Mouse (Mus musculus) heart, postnatal 25 days (tissue): ENCODE results near the gene Phf21b. TPM values are rescaled to one million over a fixed set of nuclear protein-coding genes. Genes with fewer than 3 reads are reported as not detected.
A peak's percentile ranks its signal among the peaks of the same experiment; 100 is the strongest.
"Not testable (repeated sequence)": the region's sequence is repeated elsewhere in the genome, so short reads cannot be mapped to it uniquely, and the experiment has no call there.

Experiments used
- DNase-seq: peaks from one replicate; pipeline ENCODE4 v3.0.0; 2022; ENCODE audit warnings: low spot score
- intact Hi-C: fragments of 180-260 bp; cut with DNase I; formaldehyde crosslinking; loops from one replicate; pipeline ENCODE4 v1.15.1; 2025
- total RNA-seq, 2 experiments: library from RNA; stranded (reverse); gene quantifications; 2 replicates each; pipeline ENCODE4 v1.2.3; 2021

The Phf21b gene
- total RNA-seq, 2 experiments from 2014 or later: 1.7 to 2.4 TPM

GRCm38 (mm10) chr15:84793649-84794048, 62.2 kb downstream of the Phf21b start:
- intact Hi-C loops: no loop called here
- DNase-seq: no peak

- no peak for DNase-seq
- intact Hi-C loops: no loop called here
These were observed 68.7 kb downstream of the Phf21b start for GRCm38 (mm10) chr15:84787161-84787560.

- DNase-seq: no peak
- intact Hi-C loops: no loop called here
These were observed 71.0 kb downstream of the Phf21b start for GRCm38 (mm10) chr15:84784812-84785211.

GRCm38 (mm10) chr15:84778587-84778986, 77.3 kb downstream of the Phf21b start:
- intact Hi-C loops: no loop called here
- no peak for DNase-seq

- intact Hi-C loops: no loop called here
- DNase-seq: no peak
These were observed 80.3 kb downstream of the Phf21b start for GRCm38 (mm10) chr15:84775421-84776174.

GRCm38 (mm10) chr15:84772191-84773111, 83.4 kb downstream of the Phf21b start:
- no peak for DNase-seq
- intact Hi-C loops: no loop called here

- intact Hi-C loops: no loop called here
- DNase-seq: peak; percentile 25
These were observed 86.1 kb downstream of the Phf21b start for GRCm38 (mm10) chr15:84769641-84770341.

- intact Hi-C loops, DNase-seq: not testable (repeated sequence)
These were observed 87.3 kb downstream of the Phf21b start for GRCm38 (mm10) chr15:84768531-84768930.

GRCm38 (mm10) chr15:84766621-84767020, 89.2 kb downstream of the Phf21b start:
- intact Hi-C loops: no loop called here
- no peak for DNase-seq

- no peak for DNase-seq
- intact Hi-C loops: no loop called here
These were observed 92.4 kb downstream of the Phf21b start for GRCm38 (mm10) chr15:84763423-84763812.

GRCm38 (mm10) chr15:84762712-84763422, 93.0 kb downstream of the Phf21b start:
- intact Hi-C loops: no loop called here
- DNase-seq: no peak

GRCm38 (mm10) chr15:84758493-84758892, 97.4 kb downstream of the Phf21b start:
- intact Hi-C loops: loop anchor here (5.0 kb wide), 4 partner anchors 81 to 239 kb away; no protein-coding TSS in a partner anchor
- DNase-seq: no peak

- DNase-seq: no peak
- intact Hi-C loops: loop anchor here (5.0 kb wide), 4 partner anchors 79 to 241 kb away; no protein-coding TSS in a partner anchor
These were observed 99.4 kb downstream of the Phf21b start for GRCm38 (mm10) chr15:84756426-84756825.

GRCm38 (mm10) chr15:84754987-84755386, 100.9 kb downstream of the Phf21b start:
- intact Hi-C loops: loop anchor here (5.0 kb wide), 4 partner anchors 78 to 242 kb away; no protein-coding TSS in a partner anchor

GRCm38 (mm10) chr15:84745831-84746230, 110.0 kb downstream of the Phf21b start:
- intact Hi-C loops: no loop called here
- DNase-seq: no peak

More at GRCm38 (mm10) chr15:84754987-84755386, 100.9 kb downstream of the Phf21b start:
- peak; percentile 47 for DNase-seq

GRCm38 (mm10) chr15:84744308-84744707, 111.5 kb downstream of the Phf21b start:
- intact Hi-C loops: no loop called here
- no peak for DNase-seq

- DNase-seq: no peak
- intact Hi-C loops: no loop called here
These were observed 112.5 kb downstream of the Phf21b start for GRCm38 (mm10) chr15:84743347-84743746.

GRCm38 (mm10) chr15:84741573-84741972, 114.3 kb downstream of the Phf21b start:
- DNase-seq: no peak
- intact Hi-C loops: no loop called here

GRCm38 (mm10) chr15:84738246-84738645, 117.6 kb downstream of the Phf21b start:
- intact Hi-C loops: no loop called here
- DNase-seq: no peak

GRCm38 (mm10) chr15:84736994-84737346, 118.9 kb downstream of the Phf21b start:
- DNase-seq: no peak
- intact Hi-C loops: no loop called here
